In the genomic region with DNA sequence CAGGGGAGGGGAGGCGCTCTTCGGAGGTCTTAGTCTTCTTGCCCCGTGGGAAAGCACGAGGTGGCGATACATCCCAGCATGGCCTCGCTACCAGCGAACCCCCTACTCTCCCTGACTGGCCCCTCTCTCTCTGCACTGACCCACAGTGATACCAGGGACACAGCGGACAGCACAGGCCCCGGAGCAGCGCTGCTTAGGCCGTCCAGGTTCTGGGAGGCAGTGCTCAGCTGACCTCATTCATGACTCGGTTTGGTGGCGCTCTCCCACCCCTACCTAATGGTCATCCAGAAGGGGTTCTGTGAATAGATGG, we compare ENCODE assay signal across 8 mouse cellular contexts. TPM values are rescaled to one million over a fixed set of nuclear protein-coding genes. Genes with fewer than 3 reads are reported as not detected.
A peak's percentile ranks its signal among the peaks of the same experiment; 100 is the strongest.
DNase-seq lines count a peak whose midpoint lies in the region; ATAC-seq and TF ChIP-seq lines count a peak whose summit lies in the region.

No protein-coding gene starts in this region.

- DNase-seq in adrenal gland, postnatal 36 days: peak; percentile 15 to 19
- DNase-seq in adrenal gland, adult (ENCODE audit: inconsistent age in 2 of 2, low spot score in 1 of 2): no peak
- DNase-seq in hindbrain, postnatal 0 days (ENCODE audit: low spot score): no peak
- DNase-seq in ovary, postnatal 36 days (ENCODE audit: low spot score): no peak
- DNase-seq in Muller cell, postnatal 12 days (ENCODE audit: inconsistent ontology term): no peak

- H3K36me3 ChIP-seq in megakaryocyte, embryonic 14.5 days (replicated peaks; ENCODE audit: low read length): no peaks in the 10 kb centered on the region
- H3K36me3 ChIP-seq in hindbrain, postnatal 0 days (ENCODE audit: insufficient read depth, low read length): no peaks in the 10 kb centered on the region
- no peaks in the 10 kb centered on the region for H3K36me3 ChIP-seq in neural tube, embryonic 12.5 days

- H3K27ac ChIP-seq in hindbrain, postnatal 0 days: peak overlapping the region; percentile 27; the same call in 1 of the 2 replicates
- peak overlapping the region; percentile 68; the same call in 1 of the 2 replicates for H3K27ac ChIP-seq in neural tube, embryonic 12.5 days

- ATAC-seq in megakaryocyte, adult 5-6 weeks (ENCODE audit: poor library complexity, severe bottlenecking): no peak
- no peak; the same call in 1 of the 2 replicates for ATAC-seq in hindbrain, postnatal 0 days
- ATAC-seq in neural tube, embryonic 12.5 days (ENCODE audit: low FRiP score, low read depth): peak; percentile 68

- peaks cover 52% of the 10 kb centered on the region for H3K4me1 ChIP-seq in megakaryocyte, embryonic 14.5 days
- H3K4me1 ChIP-seq in hindbrain, postnatal 0 days (ENCODE audit: insufficient read depth, low read length): peaks cover 4% of the 10 kb centered on the region; the same call in 1 of the 2 replicates
- H3K4me1 ChIP-seq in neural tube, embryonic 12.5 days: peaks cover 19% of the 10 kb centered on the region

- peak overlapping the region; percentile 10 for H3K9ac ChIP-seq in hindbrain, postnatal 0 days (replicated peaks; ENCODE audit: low read length)
- H3K9ac ChIP-seq in neural tube, embryonic 12.5 days: peak overlapping the region; percentile 87

- H3K27me3 ChIP-seq in megakaryocyte, embryonic 14.5 days (replicated peaks): no peaks in the 10 kb centered on the region
- no peaks in the 10 kb centered on the region for H3K27me3 ChIP-seq in hindbrain, postnatal 0 days (ENCODE audit: insufficient read depth, low read length)
- H3K27me3 ChIP-seq in neural tube, embryonic 12.5 days (replicated peaks): 0 out of 2 replicates have a peak, but pooled peaks cover 4% of the 10 kb centered on the region

- H3K9me3 ChIP-seq in megakaryocyte, embryonic 14.5 days: no peaks in the 10 kb centered on the region
- H3K9me3 ChIP-seq in hindbrain, postnatal 0 days (ENCODE audit: low read length): no peaks in the 10 kb centered on the region
- no peaks in the 10 kb centered on the region for H3K9me3 ChIP-seq in neural tube, embryonic 12.5 days

- peak overlapping the region; percentile 98 for H3K4me3 ChIP-seq in megakaryocyte, embryonic 14.5 days (replicated peaks)
- H3K4me3 ChIP-seq in hindbrain, postnatal 0 days (ENCODE audit: low read length): peak overlapping the region; percentile 92
- peak overlapping the region; percentile 92 for H3K4me3 ChIP-seq in neural tube, embryonic 12.5 days

- TF ChIP-seq CTCF in hindbrain, postnatal 0 days (IDR thresholded peaks at IDR 0.05; ENCODE audit: low read depth): no peak

- peak overlapping the region; percentile 75 for H3K4me2 ChIP-seq in hindbrain, postnatal 0 days (ENCODE audit: low read depth, low read length)
- H3K4me2 ChIP-seq in neural tube, embryonic 12.5 days (replicated peaks): peak overlapping the region; percentile 85

- WGBS in hindbrain, postnatal 0 days: 50% methylated on average over 12 of the region's 13 CpGs
- WGBS in neural tube, embryonic 12.5 days: 56% methylated on average over 13 of the region's 13 CpGs

RNA-seq across cellular contexts. Expression of a gene that starts 0.7 kb away (rescaled TPM):
- total RNA-seq in adrenal gland, postnatal 36 days (2021): 10 to 100 TPM; 44.0 to 63.7 TPM
- polyA plus RNA-seq in megakaryocyte, embryonic 14.5 days (2012; ENCODE audit: insufficient read depth, low replicate concordance): 1.1 and 3.5 TPM in 2 replicates
- total RNA-seq in megakaryocyte, adult 5-6 weeks (2015): 57.4 and 62.3 TPM in 2 replicates
- total RNA-seq in megakaryocyte, adult 5-6 weeks (2017): 86.3 and 88.8 TPM in 2 replicates
- 76.4 and 83.7 TPM in 2 replicates for total RNA-seq in hindbrain, postnatal 0 days (2014; rRNA removed)
- 82.1 and 83.1 TPM in 2 replicates for polyA plus RNA-seq in hindbrain, postnatal 0 days (2015; fragmentation: Nextera tagmentation; extraction: Ambion mirVana)
- polyA plus RNA-seq in neural tube, embryonic 12.5 days (2016; fragmentation: Nextera tagmentation; extraction: Ambion mirVana): 109 and 116 TPM in 2 replicates

RNA-seq across cellular contexts. Expression of a gene that starts 10.4 kb away (rescaled TPM):
- total RNA-seq in adrenal gland, postnatal 36 days (2021): 1 to 10 TPM in 1 of 2 experiments, not detected in 1; 1.0 TPM
- not detected in 2 replicates for polyA plus RNA-seq in megakaryocyte, embryonic 14.5 days (2012; ENCODE audit: insufficient read depth, low replicate concordance)
- total RNA-seq in megakaryocyte, adult 5-6 weeks (2015): not detected in 2 replicates
- not detected in 2 replicates for total RNA-seq in megakaryocyte, adult 5-6 weeks (2017)
- not detected in 2 replicates for total RNA-seq in hindbrain, postnatal 0 days (2014; rRNA removed)
- not detected in 2 replicates for polyA plus RNA-seq in hindbrain, postnatal 0 days (2015; fragmentation: Nextera tagmentation; extraction: Ambion mirVana)
- polyA plus RNA-seq in neural tube, embryonic 12.5 days (2016; fragmentation: Nextera tagmentation; extraction: Ambion mirVana): not detected in 2 replicates

Comparison
In these comparisons a context has a peak if more than half of its experiments do, and no peak if none do; other contexts are left out.
1. DNase-seq: peak in adrenal gland, postnatal 36 days (2 of 2); none in adrenal gland, adult (0 of 2), hindbrain, postnatal 0 days (single experiment), ovary, postnatal 36 days (single experiment) and Muller cell, postnatal 12 days (single experiment).
2. Peak in every context shown above with its lines, with median percentiles within 50 percentile points of each other: H3K4me3 ChIP-seq.